Mouse (Mus musculus): ENCODE data around the gene 1700037C18Rik. TPM values are rescaled to one million over a fixed set of nuclear protein-coding genes. Genes with fewer than 3 reads are reported as not detected.

Gene 1700037C18Rik
- polyA plus RNA-seq (2012; ENCODE audit: low replicate concordance) = 16.6 and 29.0 TPM in 2 replicates

DNA sequence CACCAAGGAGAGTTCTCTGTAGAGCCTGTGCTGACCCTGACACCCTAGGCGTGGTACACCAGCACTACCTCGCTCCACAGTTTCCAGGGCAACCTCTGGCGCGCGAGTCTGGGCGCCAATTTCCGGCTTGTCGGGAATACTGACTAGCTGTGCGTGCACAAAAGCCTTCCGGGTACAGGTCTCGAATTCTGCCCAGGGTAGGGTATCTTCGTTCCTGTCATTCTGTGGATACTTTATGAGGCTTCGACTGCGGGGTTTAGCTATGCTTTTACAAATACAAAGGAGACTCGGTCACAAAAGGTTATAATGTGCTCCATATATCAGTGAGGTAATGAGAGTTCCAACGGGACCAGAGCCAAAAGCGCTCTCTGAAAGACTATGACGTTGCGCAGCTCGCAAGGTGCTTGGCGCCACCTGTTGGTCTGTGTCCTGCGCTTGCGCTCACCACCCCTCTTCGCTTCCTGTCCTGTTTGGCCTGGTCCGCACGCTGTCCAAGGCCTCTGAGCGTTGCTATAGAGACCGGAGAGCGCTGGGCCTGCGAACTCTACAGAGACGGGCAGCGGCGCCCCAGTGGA, at the start of gene 1700037C18Rik, which contains the start of gene Cluap1:
1700037C18Rik (minus strand) TSS at position 153 of the 575 bp plus-strand sequence.
Cluap1 (plus strand) TSS at position 265 of the 575 bp plus-strand sequence.

GRCm38 (mm10) chr16:3884201-3885064, 24.1 kb downstream of the 1700037C18Rik start, which contains the start of the genes Zfp597 and Gm20695:
Gene Zfp597, minus strand, starts transcription at chr16:3884561.
Gene Gm20695, plus strand, starts transcription at chr16:3884648.

DNA sequence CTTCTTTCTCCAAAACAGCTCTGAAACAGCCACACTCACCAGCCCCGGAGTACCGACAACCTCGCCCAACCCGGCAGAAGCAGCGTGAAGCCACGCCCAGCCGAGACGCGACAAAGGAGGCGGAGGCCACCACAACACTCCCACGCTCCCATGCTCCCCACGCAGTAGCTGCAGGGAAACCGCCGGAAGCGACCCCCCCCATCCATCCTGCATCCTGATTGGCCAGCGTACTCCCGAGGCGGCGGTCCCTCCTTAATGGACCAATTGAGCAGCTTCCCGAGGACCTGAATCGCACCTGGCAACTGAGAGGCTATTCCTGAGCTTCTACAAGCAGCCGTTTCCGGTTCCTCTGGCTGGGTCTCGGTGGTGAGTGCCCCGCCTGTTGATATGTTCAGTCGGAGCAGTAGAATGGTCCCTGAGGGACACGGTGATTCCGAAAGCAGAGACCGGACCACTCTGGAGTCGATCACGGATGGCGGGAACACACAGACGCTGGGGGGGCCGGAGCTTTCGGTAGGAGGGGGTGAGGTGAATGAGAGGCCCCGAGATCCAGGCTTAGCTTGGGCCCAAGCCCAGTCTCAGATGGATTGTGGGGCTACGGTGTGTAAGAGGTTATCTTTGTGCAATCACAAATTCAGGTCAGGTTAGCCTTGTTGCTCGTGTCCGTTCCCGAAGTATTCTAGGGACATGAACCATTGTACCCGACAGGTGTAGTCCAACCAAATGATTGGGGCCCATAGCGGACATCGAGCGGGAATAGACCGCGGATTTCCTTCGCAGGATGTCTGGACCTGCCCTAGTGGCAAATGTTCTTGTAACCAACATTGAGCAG, 36.1 kb downstream of the 1700037C18Rik start, which contains the start of gene Naa60:
Naa60 (plus strand) TSS at position 160 of the 832 bp plus-strand sequence.

DNA sequence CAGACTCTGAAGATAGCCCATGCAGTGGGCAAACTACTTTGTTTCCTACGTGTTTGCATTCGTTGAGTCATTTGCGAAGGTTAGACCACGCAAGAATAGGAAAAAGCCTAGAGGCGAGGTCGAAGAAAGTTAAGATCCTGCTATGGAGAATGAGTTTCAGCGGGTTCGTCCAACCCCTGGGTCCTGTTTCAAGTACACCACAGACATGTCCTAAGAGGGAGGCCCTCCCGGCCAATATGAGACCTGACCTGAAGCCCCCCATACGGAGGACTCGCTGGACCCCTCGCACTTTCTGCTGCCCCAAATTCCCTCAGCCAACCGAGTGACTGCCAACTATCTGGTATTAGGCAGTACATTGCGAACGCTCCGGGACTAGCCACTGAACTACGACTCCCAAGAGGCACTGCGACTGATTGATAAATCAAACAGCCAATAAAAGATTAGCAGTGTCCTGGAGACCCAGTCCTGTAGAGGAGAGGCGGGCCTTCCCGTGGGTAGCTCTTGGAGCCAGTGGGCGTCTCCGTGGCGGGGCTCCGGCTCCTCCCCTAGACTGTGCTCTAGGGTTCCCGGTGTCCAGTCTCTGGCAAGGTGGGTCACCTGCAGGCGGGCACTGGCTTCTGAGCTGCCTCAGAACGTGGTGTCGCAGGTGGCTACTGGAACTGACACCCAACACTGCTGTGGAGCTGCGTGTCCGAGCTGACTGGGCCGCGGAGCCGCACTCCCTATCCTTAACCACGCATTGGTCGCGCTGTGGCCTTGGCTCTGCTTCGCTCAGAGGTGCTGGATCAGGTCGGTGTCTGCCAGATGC, 61.6 kb downstream of the 1700037C18Rik start, which contains the start of gene Zfp174:
Zfp174 (plus strand) TSS at position 558 of the 808 bp plus-strand sequence.

Other genes starting within 250 kb of the 1700037C18Rik start
- gene Mefv, start 190.6 kb downstream of the 1700037C18Rik start, polyA plus RNA-seq (2012; ENCODE audit: low replicate concordance) = 3.0 and 4.8 TPM in 2 replicates
- gene Zfp263, start 164.6 kb downstream of the 1700037C18Rik start, polyA plus RNA-seq (2012; ENCODE audit: low replicate concordance) = 25.4 and 51.8 TPM in 2 replicates
- 0.15 TPM in 1 of 2 replicates, not detected in the other for gene Olfr15, start 77.8 kb downstream of the 1700037C18Rik start, polyA plus RNA-seq (2012; ENCODE audit: low replicate concordance)
- gene Zfp174, start 61.4 kb downstream of the 1700037C18Rik start, polyA plus RNA-seq (2012; ENCODE audit: low replicate concordance) = 0.21 and 0.22 TPM in 2 replicates
- 53.2 and 61.9 TPM in 2 replicates for gene Naa60, start 36.3 kb downstream of the 1700037C18Rik start, polyA plus RNA-seq (2012; ENCODE audit: low replicate concordance)
- 6.7 and 8.3 TPM in 2 replicates for gene Zfp597, start 24.1 kb downstream of the 1700037C18Rik start, polyA plus RNA-seq (2012; ENCODE audit: low replicate concordance)
- not detected in 2 replicates for gene Gm20695, start 24.0 kb downstream of the 1700037C18Rik start, polyA plus RNA-seq (2012; ENCODE audit: low replicate concordance)
- 18.8 and 31.8 TPM in 2 replicates for gene Cluap1, start 112 bp upstream of the 1700037C18Rik start, polyA plus RNA-seq (2012; ENCODE audit: low replicate concordance)
- gene Nlrc3, start 67.9 kb upstream of the 1700037C18Rik start, polyA plus RNA-seq (2012; ENCODE audit: low replicate concordance) = 4.5 and 5.5 TPM in 2 replicates
- gene Slx4, start 95.1 kb upstream of the 1700037C18Rik start, polyA plus RNA-seq (2012; ENCODE audit: low replicate concordance) = 13.6 and 28.3 TPM in 2 replicates
- gene Dnase1, start 128.3 kb upstream of the 1700037C18Rik start, polyA plus RNA-seq (2012; ENCODE audit: low replicate concordance) = not detected in 2 replicates
- gene Trap1, start 169.1 kb upstream of the 1700037C18Rik start, polyA plus RNA-seq (2012; ENCODE audit: low replicate concordance) = 125 and 198 TPM in 2 replicates

Measured in hematopoietic multipotent progenitor cell, adult 10-12 weeks (in vitro differentiated cells).